Mouse (Mus musculus) Patski (cell line): ENCODE data around the gene Lamtor3. TPM values are rescaled to one million over a fixed set of nuclear protein-coding genes. Genes with fewer than 3 reads are reported as not detected.
"Not testable (repeated sequence)": the region's sequence is repeated elsewhere in the genome, so short reads cannot be mapped to it uniquely, and the experiment has no call there.

Experiments used
- ATAC-seq: fragments of 100-300 bp; one replicate; pipeline ENCODE4 v1.8.0; 2021
- CTCF ChIA-PET: fragments of 350-600 bp; sonication (Branson Sonifier 250); formaldehyde crosslinking; loops from one replicate; lab custom pipeline; 2022; ENCODE audit warnings: inconsistent platforms; lab: Charles Lee
- POLR2A ChIA-PET: fragments of 350-600 bp; sonication (Branson Sonifier 250); formaldehyde crosslinking; loops from one replicate; lab custom pipeline; 2022; ENCODE audit warnings: antibody characterized with exemption, inconsistent platforms; lab: Charles Lee
- DNase-seq: peaks from one replicate; pipeline ENCODE4 v3.0.0-alpha.2; 2011; ENCODE audit warnings: low read depth, low spot score
- H3K27me3 ChIP-seq: fragments of 371-371 bp; one replicate; pipeline ENCODE4 v1.5.1; 2021
- CTCF ChIP-seq: fragments of 100-300 bp; IDR thresholded peaks from one replicate; pipeline ENCODE4 v1.5.1; 2021
- in situ Hi-C: fragments of 300-500 bp; cut with MboI; formaldehyde crosslinking; loops from 3 replicates; pipeline ENCODE4 v1.11.1; 2018; ENCODE audit warnings: low pct_unique_long_range_greater_than_20kb, mixed read lengths
- polyA plus RNA-seq: library from polyadenylated mRNA; unstranded; gene quantifications from one replicate; pipeline ENCODE4 v1.2.3, GENCODE M21; 2021

Lamtor3 gene
- polyA plus RNA-seq, 1 experiment from 2014 or later = 110 TPM

DNA sequence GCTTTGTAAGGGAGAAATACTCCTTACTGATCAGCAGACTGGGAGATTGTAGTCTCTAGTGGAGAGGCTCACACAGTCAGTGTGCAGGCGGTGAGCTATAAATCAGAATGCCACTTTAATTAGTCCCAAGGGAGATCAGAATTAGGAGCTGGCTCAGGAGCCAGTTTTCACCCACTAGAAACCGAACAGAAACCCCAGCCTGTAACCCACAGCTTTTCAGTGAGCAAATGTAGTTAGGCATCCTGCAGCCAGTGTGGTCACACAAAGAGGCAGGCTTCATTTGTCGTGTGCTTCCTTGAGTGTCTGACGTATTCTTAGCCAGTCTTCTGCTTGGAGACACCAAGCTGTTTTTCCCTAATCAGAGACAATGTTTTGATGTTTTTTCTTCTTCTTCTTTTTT lies 21.9 kb upstream of the Lamtor3 start:
- ChIA-PET CTCF (interaction anchor here (0.9 to 1.5 kb wide), 2 partner anchors 16 to 29 kb away, joined by 4 read pairs; partner anchors contain the start of gene Dnajb14), POLR2A (interaction anchor here (0.6 to 0.7 kb wide), 2 partner anchors 119 to 248 kb away, joined by 3 read pairs; no protein-coding TSS in a partner anchor)
- in situ Hi-C loops = no loop called here
- no peak for TF ChIP-seq CTCF
- no peak for DNase-seq
- ATAC-seq = no peak
- no peaks in the 10 kb centered on the region for H3K27me3 ChIP-seq

DNA sequence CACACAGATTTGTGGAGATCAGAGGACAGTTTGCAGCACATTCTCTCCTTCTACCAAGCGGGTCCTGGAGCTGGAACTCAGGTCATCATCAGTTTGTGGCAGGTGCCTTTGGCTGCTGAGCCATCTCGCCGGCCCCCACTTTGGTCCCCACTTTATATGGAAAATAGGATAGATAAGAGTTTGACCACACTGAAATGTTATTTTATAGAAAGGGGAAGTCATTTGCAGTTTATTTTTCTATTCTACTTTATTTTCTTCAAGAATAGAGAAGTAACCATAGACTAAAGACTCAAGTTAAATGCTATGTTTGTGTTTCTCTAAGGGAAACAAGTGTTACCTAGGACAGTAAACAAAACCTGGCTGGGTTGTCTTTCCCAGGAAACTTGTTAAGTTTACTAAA lies 21.4 kb upstream of the Lamtor3 start:
- no peaks in the 10 kb centered on the region for H3K27me3 ChIP-seq
- ChIA-PET CTCF (interaction anchor here (0.9 to 1.5 kb wide), 3 partner anchors 16 to 248 kb away, joined by 3 to 4 read pairs (median 4); partner anchors contain the start of genes Dnajb14 and Mttp), POLR2A (interaction anchor here (0.7 kb wide), 1 partner anchor 119 kb away, joined by 3 read pairs; no protein-coding TSS in a partner anchor)
- in situ Hi-C loops = no loop called here
- TF ChIP-seq CTCF = no peak
- DNase-seq (no peak), ATAC-seq (no peak)

DNA sequence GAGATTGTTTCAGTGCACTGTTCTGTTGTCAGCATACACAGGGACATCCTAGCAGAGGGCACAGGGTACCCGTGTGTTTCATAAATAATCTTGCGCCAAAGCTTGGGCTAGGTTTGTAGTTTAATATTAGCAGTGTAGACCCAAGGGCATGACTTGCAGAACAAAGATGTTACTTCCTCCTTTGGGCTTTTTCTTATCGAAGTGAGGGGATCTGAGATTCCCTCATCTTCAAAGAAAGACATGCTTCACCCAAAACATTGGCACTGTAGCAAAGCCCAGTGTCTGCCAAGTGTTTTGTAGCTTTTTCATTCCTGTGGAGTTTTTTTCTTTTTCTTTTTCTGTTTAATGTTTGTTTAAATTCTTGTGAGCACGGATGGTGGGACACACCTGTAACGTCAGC lies 20.6 kb upstream of the Lamtor3 start:
- no peak for DNase-seq
- H3K27me3 ChIP-seq = no peaks in the 10 kb centered on the region
- no peak for TF ChIP-seq CTCF
- POLR2A ChIA-PET = no interaction called here
- in situ Hi-C loops = no loop called here
- CTCF ChIA-PET = interaction anchor here (1.0 kb wide), 1 partner anchor 247 kb away, joined by 3 read pairs; the partner anchor contains the start of gene Mttp
- no peak for ATAC-seq

DNA sequence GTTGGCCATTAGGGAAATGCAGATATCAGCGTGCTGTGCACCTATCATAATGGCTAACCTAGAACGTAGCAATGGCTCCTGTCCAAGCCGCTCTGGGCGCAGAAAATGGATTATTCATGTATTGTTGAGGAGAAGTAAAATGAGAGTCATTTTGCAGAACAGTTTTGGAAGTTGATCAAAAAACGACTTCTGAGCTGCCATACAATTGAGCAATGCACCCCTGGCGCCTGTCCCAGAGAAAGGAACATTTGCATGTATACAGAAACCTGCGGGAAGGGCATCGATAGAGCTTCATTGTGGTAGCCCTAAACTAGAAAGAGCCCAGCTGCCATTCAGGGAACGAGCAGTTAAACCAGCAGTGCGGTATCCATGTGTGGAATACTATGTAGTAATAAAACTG lies 18.2 kb upstream of the Lamtor3 start:
- DNase-seq (no peak), ATAC-seq (no peak)
- no peak for TF ChIP-seq CTCF
- in situ Hi-C loops = no loop called here
- H3K27me3 ChIP-seq = no peaks in the 10 kb centered on the region
- POLR2A ChIA-PET = interaction anchor here (0.7 kb wide), 1 partner anchor 30 kb away, joined by 3 read pairs; no protein-coding TSS in a partner anchor
- CTCF ChIA-PET = interaction anchor here (1.1 to 1.4 kb wide), 3 partner anchors 15 to 244 kb away, joined by 3 to 5 read pairs (median 3); partner anchors contain the start of gene Mttp

DNA sequence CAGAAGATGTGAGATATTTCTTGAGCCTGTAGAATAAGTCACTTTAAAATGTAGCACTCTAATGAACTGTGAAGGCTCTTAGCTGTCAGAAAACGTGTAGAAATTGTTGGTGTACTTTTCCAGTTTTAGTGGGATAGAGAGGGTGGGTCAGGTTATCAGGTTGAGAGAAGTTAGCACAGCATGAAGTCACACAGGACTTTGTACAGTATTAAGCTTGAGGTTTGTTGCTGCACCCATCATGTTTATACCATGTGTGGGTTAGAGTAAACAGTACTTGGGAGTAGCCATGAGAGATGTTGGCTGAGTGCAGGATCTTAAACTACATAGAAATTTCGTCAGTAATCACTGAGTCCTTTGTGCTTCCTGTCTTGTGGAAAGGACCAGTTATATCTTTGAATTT lies 5.2 kb upstream of the Lamtor3 start:
- no peaks in the 10 kb centered on the region for H3K27me3 ChIP-seq
- ChIA-PET POLR2A (no interaction called here), CTCF (interaction anchor here (0.7 to 1.9 kb wide), 4 partner anchors 10 to 44 kb away, joined by 3 to 5 read pairs (median 4); no protein-coding TSS in a partner anchor)
- DNase-seq (no peak), ATAC-seq (no peak)
- in situ Hi-C loops = no loop called here
- no peak for TF ChIP-seq CTCF

DNA sequence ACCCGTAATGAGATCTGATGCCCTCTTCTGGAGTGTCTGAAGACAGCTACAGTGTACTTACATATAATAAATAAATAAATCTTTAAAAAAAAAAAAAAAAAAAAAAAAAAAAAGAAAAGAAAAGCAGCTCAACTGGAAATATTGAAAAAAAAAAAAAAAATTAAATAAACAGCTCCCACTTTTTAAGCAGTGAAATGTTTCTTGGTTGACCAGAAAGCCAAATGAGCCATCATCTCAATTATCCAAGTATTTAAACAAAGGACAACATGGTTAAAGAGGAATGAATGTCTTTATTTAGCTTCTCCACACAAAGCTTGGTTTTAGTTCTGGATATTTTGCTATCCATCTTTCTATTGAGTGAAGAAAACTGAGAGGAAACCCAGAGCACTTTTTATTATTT lies 3.7 kb upstream of the Lamtor3 start:
- CTCF ChIA-PET = interaction anchor here (1.0 to 1.9 kb wide), 2 partner anchors 23 to 46 kb away, joined by 3 to 5 read pairs; no protein-coding TSS in a partner anchor
- in situ Hi-C loops, DNase-seq, H3K27me3 ChIP-seq, POLR2A ChIA-PET, ATAC-seq: not testable (repeated sequence)

DNA sequence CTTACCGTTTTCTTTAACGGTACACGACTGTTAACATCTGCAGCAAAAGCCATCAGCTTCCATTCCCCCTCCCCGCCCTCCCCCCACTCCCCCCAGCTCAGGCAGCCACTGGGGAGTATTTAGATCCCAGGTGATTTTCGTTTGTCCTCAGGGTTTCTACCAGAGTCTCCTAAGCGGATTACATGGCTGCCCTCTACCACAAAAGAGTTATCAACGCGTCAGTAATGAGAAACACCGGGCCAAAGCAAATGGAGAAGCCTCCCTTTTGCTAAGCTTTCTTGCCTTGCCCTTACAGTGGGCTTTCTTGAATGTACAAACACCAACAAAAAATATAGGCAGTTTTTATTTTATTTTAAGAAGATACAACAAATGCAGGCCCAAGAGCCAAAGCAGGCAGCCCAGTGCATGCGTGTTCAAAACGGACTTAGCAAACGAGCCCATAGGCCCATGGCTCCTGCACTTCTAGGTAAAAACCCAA lies 573 bp upstream of the Lamtor3 start:
- no peak for ATAC-seq
- in situ Hi-C loops = no loop called here
- TF ChIP-seq CTCF = no peak

DNA sequence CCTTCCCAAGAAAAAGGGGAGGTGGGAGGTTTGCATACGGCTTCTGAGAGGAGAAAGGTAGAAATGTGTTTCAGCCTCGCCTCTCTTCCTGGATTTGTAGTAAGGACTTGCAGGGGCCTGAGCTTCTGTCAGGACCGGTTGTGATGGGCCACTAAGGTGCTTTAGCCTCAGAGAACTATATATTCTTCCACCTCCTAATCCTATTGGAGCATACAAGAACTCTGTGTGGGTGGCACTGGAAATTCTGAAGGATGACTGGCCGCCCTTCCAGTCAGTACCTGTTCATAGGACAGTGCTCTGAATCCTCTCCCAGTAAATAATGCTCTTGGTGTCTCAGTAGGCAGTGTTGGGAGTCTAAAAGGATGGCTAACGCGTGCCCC lies 616 bp downstream of the Lamtor3 start:
- ChIA-PET CTCF (interaction anchor here (0.8 kb wide), 1 partner anchor 28 kb away, joined by 3 read pairs; no protein-coding TSS in a partner anchor), POLR2A (interaction anchor here (0.6 to 1.2 kb wide), 3 partner anchors 40 to 581 kb away, joined by 3 read pairs; no protein-coding TSS in a partner anchor)
- TF ChIP-seq CTCF = no peak
- peak; percentile 35 for DNase-seq
- peak; percentile 37 for ATAC-seq
- no peaks in the 10 kb centered on the region for H3K27me3 ChIP-seq
- in situ Hi-C loops = no loop called here

More for the DNA sequence above, 573 bp upstream of the Lamtor3 start:
- no peak for DNase-seq
- no peaks in the 10 kb centered on the region for H3K27me3 ChIP-seq
- ChIA-PET POLR2A (interaction anchor here (0.6 to 1.6 kb wide), 3 partner anchors 8 to 18 kb away, joined by 3 to 5 read pairs (median 3); no protein-coding TSS in a partner anchor), CTCF (interaction anchor here (1.0 kb wide), 1 partner anchor 73 kb away, joined by 3 read pairs; no protein-coding TSS in a partner anchor)

DNA sequence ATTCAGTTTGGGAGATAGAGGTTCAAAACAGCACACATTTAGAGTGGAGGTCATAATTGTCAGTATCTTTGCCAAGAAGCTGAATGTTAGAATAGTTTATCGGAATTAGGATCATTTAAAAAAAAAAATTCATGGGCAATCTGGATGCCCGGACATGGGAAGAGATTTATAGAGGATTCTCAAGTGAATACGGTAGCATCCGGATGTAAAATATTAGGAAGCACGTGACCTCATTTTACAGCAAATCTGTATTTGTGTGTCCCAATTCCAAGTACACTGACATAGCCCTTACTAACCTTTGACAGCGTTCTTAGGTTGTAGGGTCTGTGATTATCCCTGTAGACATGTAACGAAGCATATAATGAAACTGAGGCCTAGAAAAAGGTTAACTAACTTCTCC lies 1.1 kb downstream of the Lamtor3 start:
- no peaks in the 10 kb centered on the region for H3K27me3 ChIP-seq
- no peak for DNase-seq
- ChIA-PET CTCF (interaction anchor here (0.9 kb wide), 1 partner anchor 54 kb away, joined by 3 read pairs; no protein-coding TSS in a partner anchor), POLR2A (interaction anchor here (0.6 to 1.2 kb wide), 3 partner anchors 40 to 225 kb away, joined by 3 read pairs; no protein-coding TSS in a partner anchor)
- in situ Hi-C loops = no loop called here
- no peak for TF ChIP-seq CTCF
- ATAC-seq = no peak

DNA sequence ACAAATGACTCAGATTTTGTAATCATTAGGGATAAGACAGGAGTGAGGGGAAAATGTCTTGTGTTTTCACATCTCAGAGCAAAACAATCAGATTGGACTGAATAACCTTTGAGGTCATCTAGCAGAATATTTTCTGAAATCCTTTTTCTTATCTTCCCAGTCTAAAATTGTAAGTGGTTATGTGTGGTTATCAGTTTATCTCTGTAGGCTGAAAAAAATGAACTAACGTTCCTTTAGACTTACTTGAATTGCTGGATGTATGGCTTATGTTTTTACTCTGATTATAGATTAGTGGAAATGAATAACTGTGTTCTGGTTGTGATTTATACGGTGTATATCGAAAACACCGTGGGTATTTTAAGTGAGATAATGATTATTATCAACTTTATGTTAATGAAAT lies 2.3 kb downstream of the Lamtor3 start:
- DNase-seq (no peak), ATAC-seq (no peak)
- POLR2A ChIA-PET = interaction anchor here (0.6 to 1.2 kb wide), 3 partner anchors 12 to 676 kb away, joined by 3 read pairs; partner anchors contain the start of gene H2afz
- in situ Hi-C loops = no loop called here
- no peak for TF ChIP-seq CTCF
- no peaks in the 10 kb centered on the region for H3K27me3 ChIP-seq
- CTCF ChIA-PET = interaction anchor here (0.8 to 2.8 kb wide), 3 partner anchors 19 to 99 kb away, joined by 3 to 8 read pairs (median 3); no protein-coding TSS in a partner anchor
